Mouse (Mus musculus) embryo, embryonic 11.5 days (tissue): Measurements from ENCODE around the gene Ghrhr.

Experiments used
- DNase-seq: peaks from one replicate; pipeline ENCODE4 v3.0.0-alpha.2; 2012; ENCODE audit warnings: low read depth, low spot score

The Ghrhr gene

GRCm38 (mm10) chr6:55376076-55376475 is at the start of gene Ghrhr:
TSS of gene Ghrhr (plus strand) at chr6:55376295.
- DNase-seq, result no peak

DNA sequence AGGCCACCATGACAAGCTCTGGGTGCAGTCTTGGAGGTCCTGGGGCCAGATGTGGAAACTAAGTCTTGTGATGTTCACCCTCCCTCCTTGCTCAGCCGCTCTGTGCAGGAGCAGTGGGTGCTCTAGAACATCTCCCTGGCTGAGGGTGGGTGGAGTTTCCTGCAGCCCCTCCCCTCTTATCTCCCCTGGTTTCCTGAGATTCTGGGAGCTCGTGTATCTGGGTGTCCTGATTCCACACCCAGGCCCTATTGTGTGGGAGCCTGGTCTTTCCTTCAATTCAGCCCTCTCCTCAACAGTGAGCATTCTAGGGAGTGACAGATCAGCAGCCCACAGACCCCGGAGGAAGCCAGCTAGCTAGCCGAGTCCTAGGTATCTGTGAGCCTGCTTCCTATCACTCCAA is 49.8 kb upstream of the Ghrhr start:
- no peak for DNase-seq

DNA sequence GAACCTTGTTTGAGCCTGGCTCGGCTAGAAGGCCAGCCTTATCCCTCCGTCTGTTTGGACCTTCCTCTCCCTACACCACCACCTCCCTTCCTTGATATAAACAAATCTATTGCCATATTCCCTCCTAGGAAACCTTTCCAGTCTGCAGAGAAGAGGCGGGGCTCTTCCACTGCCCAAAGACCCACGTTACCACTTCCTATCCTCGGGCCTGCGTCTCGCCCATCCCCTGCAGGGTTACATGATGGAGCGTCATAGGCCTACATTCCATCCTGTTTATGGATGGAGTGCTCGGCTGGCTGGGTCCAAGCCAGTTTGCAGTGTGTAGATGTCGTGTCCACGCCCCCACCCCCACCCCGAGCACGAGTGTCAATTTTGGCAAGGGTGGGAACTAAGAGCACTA is 48.8 kb upstream of the Ghrhr start:
- DNase-seq, result no peak

GRCm38 (mm10) chr6:55328179-55328578 is 47.9 kb upstream of the Ghrhr start:
- no peak for DNase-seq

- no peak for DNase-seq
Measured at GRCm38 (mm10) chr6:55331315-55331714, 44.8 kb upstream of the Ghrhr start.

- no peak for DNase-seq
Measured at GRCm38 (mm10) chr6:55332100-55332772, 43.9 kb upstream of the Ghrhr start.

- no peak for DNase-seq
Measured at GRCm38 (mm10) chr6:55332773-55333109, 43.4 kb upstream of the Ghrhr start.

GRCm38 (mm10) chr6:55335989-55336514 is 40.0 kb upstream of the Ghrhr start, which contains the start of gene Aqp1:
TSS of gene Aqp1 (plus strand) at chr6:55336432.
- no peak for DNase-seq

DNA sequence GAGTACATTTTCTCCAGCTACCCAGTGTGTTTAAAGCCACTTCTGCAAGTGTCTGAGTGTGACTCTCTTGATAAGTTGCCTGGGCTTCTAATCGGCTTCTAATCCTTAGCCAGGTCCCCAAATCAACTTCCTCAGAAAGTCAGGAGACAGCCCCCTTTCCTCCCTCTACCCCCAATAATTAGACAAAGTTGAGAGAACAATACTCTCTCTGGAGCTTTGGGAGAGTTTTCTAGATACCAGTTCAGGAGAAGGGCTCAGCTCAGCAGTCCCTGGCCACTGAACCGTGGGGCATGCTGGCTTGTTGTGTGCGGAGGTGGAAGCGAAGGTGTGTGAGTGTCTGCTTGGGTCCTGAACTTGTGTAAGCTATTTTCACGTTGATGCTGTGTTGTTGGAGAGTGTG is 38.9 kb upstream of the Ghrhr start:
- DNase-seq, result no peak

DNA sequence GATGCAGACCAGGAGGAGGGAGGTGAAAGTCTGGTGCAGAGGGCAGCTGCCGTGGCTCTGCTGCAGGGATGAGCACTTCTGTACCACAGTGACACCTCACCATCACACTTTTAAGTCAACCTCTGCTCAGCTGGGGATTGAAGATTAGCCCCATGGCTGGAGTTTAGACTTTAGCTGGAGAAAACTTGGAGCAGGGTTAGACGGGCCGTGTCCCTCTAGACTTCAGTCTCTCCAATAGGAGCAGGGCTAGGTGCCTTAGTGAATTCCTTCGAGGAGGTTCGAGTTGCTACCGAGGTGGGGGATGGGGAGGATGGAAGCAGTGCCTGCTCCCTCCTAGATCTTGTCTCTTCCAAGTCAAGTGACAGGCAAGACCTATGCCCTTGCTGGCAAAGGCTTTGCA is 38.0 kb upstream of the Ghrhr start:
- no peak for DNase-seq

GRCm38 (mm10) chr6:55338934-55339825 is 36.9 kb upstream of the Ghrhr start:
- no peak for DNase-seq

GRCm38 (mm10) chr6:55341688-55342087 is 34.4 kb upstream of the Ghrhr start:
- no peak for DNase-seq

DNA sequence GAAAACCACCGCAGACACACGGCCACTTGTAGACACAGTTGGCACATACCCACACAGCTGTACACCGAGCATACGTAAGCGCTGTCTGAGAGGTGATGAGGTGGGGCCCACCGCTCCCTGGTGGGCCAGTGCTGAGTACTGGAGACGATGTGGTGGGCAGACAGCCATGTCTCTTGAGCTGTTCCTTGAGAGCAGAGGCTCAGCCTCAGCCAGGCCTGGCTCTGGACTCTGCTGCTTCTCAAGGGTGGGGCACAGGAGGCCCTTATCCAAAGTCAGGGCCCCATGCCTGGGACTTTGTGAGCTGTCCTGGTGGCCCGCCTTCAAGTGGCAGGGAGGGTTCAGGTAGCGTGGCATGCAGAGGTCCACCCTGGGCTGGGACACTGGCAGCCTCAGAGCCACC is 33.8 kb upstream of the Ghrhr start:
- no peak for DNase-seq

DNA sequence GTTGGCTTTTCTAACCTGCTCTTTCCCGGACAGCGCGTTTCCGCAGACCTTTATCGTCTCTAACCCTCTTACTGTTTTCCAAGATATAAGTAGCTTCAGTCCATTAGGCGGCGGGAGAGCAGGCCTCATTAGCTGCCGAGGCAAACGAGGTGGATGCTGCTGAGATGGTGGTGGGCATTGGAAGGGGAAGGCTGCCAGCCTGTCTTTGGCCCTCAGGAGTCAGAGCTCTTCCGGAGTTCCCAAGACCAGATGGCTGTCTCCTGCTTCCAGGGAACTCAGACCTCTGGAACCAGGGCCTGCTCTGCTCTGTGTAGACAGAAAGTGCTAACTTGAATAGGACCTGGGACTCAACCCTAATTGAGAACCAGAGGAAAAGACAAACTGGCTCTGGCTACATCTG is 32.6 kb upstream of the Ghrhr start:
- no peak for DNase-seq

- DNase-seq, result no peak
Measured at GRCm38 (mm10) chr6:55344291-55345016, 31.6 kb upstream of the Ghrhr start.

GRCm38 (mm10) chr6:55345264-55345663 is 30.8 kb upstream of the Ghrhr start:
- DNase-seq, result no peak

- no peak for DNase-seq
Measured at GRCm38 (mm10) chr6:55346491-55346890, 29.6 kb upstream of the Ghrhr start.

GRCm38 (mm10) chr6:55347711-55348571 is 28.2 kb upstream of the Ghrhr start:
- no peak for DNase-seq

DNA sequence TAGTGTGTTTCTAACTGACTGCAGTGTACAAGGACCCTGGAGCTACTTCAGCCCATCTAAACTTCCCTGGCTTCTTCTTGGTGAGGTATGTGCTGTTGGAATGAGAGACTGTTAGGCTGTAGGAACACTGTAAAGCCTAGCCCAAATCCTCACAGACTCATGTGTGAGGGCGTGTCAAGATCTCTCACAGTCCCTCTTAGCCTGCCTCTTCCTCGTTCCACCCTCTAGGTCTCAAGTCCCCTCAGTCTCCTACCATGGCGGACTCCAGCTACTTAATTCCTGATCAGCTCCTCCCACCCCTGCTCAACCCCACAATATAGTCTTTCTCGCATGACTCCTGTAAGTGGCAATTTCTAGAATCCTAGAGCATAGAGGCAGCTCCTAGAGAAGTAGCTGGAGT is 26.9 kb upstream of the Ghrhr start:
- no peak for DNase-seq

DNA sequence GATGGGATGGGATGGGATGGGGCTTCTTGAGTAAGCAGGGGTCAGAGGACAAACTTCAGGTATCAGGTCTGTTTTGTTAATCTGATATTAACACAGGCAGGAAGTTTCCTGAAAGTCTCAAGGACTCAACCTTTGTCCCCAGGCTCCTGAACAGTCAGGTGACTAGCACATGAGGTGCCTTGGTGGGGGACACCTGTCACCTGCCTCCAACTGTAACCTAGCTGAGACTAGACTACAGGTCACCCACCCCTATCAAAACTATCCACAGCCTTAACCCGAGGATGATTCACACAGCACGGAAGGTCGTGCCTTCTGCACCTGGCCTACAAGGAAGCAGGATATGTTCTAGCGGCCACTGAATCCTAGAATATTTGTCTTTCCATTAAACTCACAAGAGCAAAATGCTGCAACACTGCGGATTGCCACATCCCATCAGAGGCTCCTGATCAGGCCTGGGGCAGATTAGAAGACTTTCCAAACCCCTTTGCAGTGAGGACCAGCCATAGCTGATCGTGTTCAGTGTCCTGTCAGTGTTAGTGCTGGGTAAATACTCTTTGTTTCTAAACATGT is 25.6 kb upstream of the Ghrhr start:
- no peak for DNase-seq

GRCm38 (mm10) chr6:55351712-55352111 is 24.4 kb upstream of the Ghrhr start:
- no peak for DNase-seq
